Mouse (Mus musculus): ENCODE data around the gene Son.
A peak's percentile ranks its signal among the peaks of the same experiment; 100 is the strongest.

DNA sequence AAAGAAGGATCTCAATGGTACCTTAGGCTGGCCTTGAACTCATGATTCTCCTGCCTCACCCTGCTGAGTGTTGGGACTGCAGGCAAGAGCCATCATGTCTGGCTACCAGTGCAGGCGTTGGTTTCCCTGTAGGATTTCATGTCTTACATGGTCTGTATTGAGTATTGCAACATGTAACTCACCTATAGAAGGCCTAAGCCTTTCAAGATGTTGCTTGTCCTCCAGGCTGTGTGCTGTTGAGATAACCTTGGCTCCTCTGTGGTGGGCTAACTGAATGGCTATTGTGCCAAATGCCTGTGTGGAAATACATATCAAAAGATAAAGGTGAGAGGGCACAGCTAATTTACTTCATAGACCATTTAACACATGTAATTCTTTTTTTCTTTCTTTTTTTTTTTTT is 51.7 kb downstream of the Son start:
- TF ChIP-seq RAD21 (IDR thresholded peaks at IDR 0.05; ENCODE audit: low read depth, low read length): no peak
- no peak for TF ChIP-seq USF1 (IDR thresholded peaks at IDR 0.05; ENCODE audit: low read depth, low read length)
- no peak for TF ChIP-seq ZMIZ1 (IDR thresholded peaks at IDR 0.05; ENCODE audit: low read depth, low read length)
- TF ChIP-seq CHD1 (IDR thresholded peaks at IDR 0.05; ENCODE audit: low read depth, low read length): no peak
- no peak for TF ChIP-seq E2F4 (IDR thresholded peaks at IDR 0.05; ENCODE audit: borderline replicate concordance, low read depth, low read length)
- TF ChIP-seq GATA1 (IDR thresholded peaks at IDR 0.05; ENCODE audit: low read depth, low read length): no peak
- TF ChIP-seq POLR2AphosphoS2 (IDR thresholded peaks at IDR 0.05; ENCODE audit: low read length): no peak
- TF ChIP-seq EP300 (IDR thresholded peaks at IDR 0.05; ENCODE audit: low read depth in 1 of 2, low read length in 2 of 2): no peak
- no peak for TF ChIP-seq POLR2A (IDR thresholded peaks at IDR 0.05; ENCODE audit: control insufficient read depth in 1 of 2, insufficient read depth in 1 of 2, low read depth in 1 of 2, low read length in 2 of 2, poor library complexity in 1 of 2)
- peak; percentile 29; the same call in 1 of the 2 replicates for TF ChIP-seq ZNF384 (IDR thresholded peaks at IDR 0.05; ENCODE audit: low read depth, low read length)
- no peak for TF ChIP-seq CTCF (IDR thresholded peaks at IDR 0.05 in 2 of 3, conservative IDR thresholded peaks at IDR 0.05 in 1 of 3; ENCODE audit: control insufficient read depth in 1 of 3, insufficient read depth in 1 of 3, low read depth in 2 of 3, low read length in 3 of 3, poor library complexity in 1 of 3, severe bottlenecking in 1 of 3)
- TF ChIP-seq SIN3A (IDR thresholded peaks at IDR 0.05; ENCODE audit: low read length): no peak

Measured in MEL (cell line).